Mouse (Mus musculus): ENCODE measurements around the gene Dse. TPM values are rescaled to one million over a fixed set of nuclear protein-coding genes. Genes with fewer than 3 reads are reported as not detected.
A peak's percentile ranks its signal among the peaks of the same experiment; 100 is the strongest.

Dse gene
- polyA plus RNA-seq, 1 experiment from 2014 or later = 44.5 TPM

DNA sequence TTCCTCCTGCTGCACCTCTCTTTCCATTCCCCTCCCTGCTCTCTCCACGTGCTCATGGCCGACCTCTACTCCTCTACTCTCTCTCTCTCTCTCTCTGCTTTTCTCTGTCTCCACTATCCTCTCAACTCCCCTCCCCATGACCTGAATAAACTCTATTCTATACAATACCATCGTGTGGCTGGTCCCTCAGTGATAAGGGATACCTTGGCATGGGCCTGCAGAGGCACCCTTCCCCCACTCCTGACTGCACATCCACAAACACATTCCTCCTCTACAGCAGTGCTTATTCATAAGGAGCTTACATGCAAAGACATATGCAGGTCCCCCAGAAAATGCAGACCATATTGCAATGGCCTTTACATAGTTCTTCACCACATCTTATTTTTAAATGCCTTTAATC lies 16.1 kb upstream of the Dse start:
- no peak for ATAC-seq (ENCODE audit: low FRiP score, low read depth)
- no peak overlapping the region for H3K4me3 ChIP-seq
- no peak overlapping the region for H3K9ac ChIP-seq
- H3K27me3 ChIP-seq = no peaks in the 10 kb centered on the region
- no peaks in the 10 kb centered on the region for H3K36me3 ChIP-seq
- H3K4me1 ChIP-seq = no peaks in the 10 kb centered on the region
- 64% methylated on average over 3 of the region's 3 CpGs for WGBS
- H3K9me3 ChIP-seq = no peaks in the 10 kb centered on the region
- H3K27ac ChIP-seq = no peak overlapping the region
- no peak overlapping the region for H3K4me2 ChIP-seq (replicated peaks)

DNA sequence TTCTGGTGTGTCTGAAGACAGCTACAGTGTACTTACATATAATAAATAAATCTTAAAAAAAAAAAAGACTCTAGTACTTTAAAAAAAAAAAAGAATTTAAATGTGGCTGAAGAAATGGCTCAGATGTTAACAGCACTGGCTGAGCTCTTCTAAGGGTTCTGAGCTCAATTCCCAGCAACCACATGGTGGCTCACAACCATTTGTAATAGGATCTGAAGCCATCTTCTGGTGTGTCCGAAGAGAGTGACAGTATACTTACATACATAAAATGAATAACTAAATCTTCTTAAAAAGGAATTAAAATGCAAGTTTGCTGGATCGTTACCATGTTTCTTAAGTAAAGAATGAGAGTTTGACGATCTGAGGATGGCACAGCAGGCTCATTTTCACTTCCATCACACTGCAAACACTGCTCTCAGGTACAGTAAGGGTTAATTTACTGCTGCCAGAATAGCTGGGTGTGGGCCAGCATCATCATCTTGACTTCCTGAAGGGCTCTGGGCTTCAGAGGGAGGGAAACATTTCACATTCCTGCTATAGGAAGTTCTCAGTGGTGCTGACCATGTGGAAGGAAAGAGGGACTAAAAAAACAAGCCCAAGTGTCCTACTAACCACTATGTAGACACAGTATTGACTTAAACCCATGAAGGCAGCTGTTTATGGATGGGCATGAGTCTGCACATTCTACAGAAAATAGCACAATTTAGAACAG lies 14.6 kb upstream of the Dse start:
- Histone ChIP-seq H3K4me2 (replicated peaks) (no peak overlapping the region), H3K27me3 (no peaks in the 10 kb centered on the region), H3K9ac (no peak overlapping the region), H3K9me3 (no peaks in the 10 kb centered on the region), H3K4me3 (no peak overlapping the region), H3K27ac (no peak overlapping the region), H3K36me3 (no peaks in the 10 kb centered on the region), H3K4me1 (no peaks in the 10 kb centered on the region)
- 62% methylated on average over 3 of the region's 3 CpGs for WGBS
- ATAC-seq (ENCODE audit: low FRiP score, low read depth) = no peak

DNA sequence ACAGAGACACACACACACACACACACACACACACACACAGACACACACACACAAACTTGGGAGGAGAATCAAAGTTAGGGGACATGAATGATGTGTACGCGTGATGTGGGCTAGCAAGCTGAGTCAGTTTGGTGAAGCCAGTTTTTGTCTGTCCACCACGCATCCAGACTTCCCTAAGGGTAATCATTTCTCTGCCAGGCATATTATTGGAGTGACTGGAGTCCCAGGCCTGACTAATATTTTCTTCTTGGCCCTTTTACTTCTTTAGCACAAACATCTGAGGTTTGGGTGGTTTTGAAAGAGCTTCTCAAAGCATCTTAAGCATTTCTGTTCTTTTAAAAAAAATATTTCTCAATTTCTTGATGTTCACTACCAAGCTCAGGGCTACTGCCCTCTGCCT lies 10.7 kb upstream of the Dse start:
- H3K9me3 ChIP-seq = no peaks in the 10 kb centered on the region
- no peak overlapping the region for H3K9ac ChIP-seq
- H3K4me1 ChIP-seq = no peaks in the 10 kb centered on the region
- no peaks in the 10 kb centered on the region for H3K27me3 ChIP-seq
- no peak for ATAC-seq (ENCODE audit: low FRiP score, low read depth)
- H3K4me2 ChIP-seq (replicated peaks) = no peak overlapping the region
- H3K27ac ChIP-seq = no peak overlapping the region
- no peaks in the 10 kb centered on the region for H3K36me3 ChIP-seq
- 90% methylated on average over 3 of the region's 3 CpGs for WGBS
- no peak overlapping the region for H3K4me3 ChIP-seq

DNA sequence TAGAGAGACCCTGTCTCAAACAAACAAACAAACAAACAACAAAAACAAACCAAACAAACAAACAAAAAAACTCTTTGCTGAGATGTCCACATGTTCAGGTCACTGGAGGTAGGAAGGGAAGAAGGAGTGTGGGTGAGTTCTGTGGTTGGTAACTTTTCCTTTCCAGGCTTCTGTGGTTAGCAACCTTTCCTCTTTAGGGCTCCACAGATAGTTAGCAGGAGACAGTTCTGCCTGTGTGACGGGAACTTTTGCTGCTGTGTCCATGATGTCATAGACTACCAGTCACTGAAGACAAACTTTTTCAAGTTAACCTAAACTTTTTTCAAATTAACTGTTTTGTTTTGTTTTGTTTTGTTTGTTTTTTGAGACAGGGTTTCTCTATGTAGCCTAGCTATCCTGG lies 8.2 kb upstream of the Dse start:
- no peak for ATAC-seq (ENCODE audit: low FRiP score, low read depth)
- Histone ChIP-seq H3K27ac (no peak overlapping the region), H3K4me1 (no peaks in the 10 kb centered on the region), H3K9me3 (no peaks in the 10 kb centered on the region), H3K27me3 (no peaks in the 10 kb centered on the region), H3K4me2 (replicated peaks) (no peak overlapping the region), H3K4me3 (no peak overlapping the region), H3K36me3 (no peaks in the 10 kb centered on the region), H3K9ac (no peak overlapping the region)
- 80% methylated on average over 1 of the region's 1 CpGs for WGBS

DNA sequence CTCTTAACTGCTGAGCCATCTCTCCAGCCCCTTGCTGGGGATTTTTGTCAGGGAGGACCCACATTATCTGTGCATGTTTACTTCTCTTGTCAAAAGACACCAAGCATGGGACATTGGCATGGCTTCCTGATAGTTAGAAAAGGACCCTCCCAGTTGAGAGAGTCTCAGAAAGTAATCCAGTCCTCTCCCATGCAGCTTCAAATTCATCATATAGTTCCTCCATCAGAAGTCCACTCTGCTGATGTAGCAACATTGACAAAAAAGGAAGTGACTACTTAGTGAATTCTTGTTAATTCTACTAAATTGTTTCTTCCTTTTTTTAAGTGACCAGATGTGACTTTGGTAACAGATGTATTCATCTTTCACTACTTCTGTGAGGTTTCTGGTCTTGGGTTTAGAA lies 2.4 kb upstream of the Dse start:
- no peak overlapping the region for H3K4me3 ChIP-seq
- no peak for ATAC-seq (ENCODE audit: low FRiP score, low read depth)
- peaks cover 10% of the 10 kb centered on the region for H3K4me1 ChIP-seq
- H3K27ac ChIP-seq = no peak overlapping the region
- no peaks in the 10 kb centered on the region for H3K27me3 ChIP-seq
- H3K9ac ChIP-seq = no peak overlapping the region
- no peaks in the 10 kb centered on the region for H3K36me3 ChIP-seq
- no peaks in the 10 kb centered on the region for H3K9me3 ChIP-seq
- no peak overlapping the region for H3K4me2 ChIP-seq (replicated peaks)

DNA sequence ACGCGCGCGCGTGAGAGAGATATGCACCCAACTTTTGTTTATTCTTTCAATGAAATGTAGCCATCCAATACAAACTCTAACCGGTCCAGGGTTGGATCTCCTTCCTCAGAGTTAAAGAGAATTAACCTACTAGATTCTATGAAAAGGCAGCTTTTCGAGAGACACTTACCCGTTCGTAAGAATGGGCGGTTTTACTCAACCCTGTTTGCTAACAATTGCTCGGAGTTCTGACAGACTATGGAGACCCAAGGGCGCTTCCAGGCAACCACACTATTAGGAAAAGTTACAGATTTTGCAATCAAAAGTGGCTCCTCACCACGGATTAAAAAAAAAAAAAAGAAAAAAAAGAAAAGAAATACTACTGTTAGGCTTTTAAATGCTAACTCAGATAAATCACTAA lies 516 bp upstream of the Dse start:
- Histone ChIP-seq H3K9me3 (no peaks in the 10 kb centered on the region), H3K27ac (peak overlapping the region; percentile 95), H3K36me3 (peaks cover 5% of the 10 kb centered on the region; the same call in 1 of the 2 replicates), H3K27me3 (no peaks in the 10 kb centered on the region), H3K9ac (peak overlapping the region; percentile 89; the same call in 1 of the 2 replicates), H3K4me3 (peak overlapping the region; percentile 67), H3K4me1 (peaks cover 19% of the 10 kb centered on the region), H3K4me2 (replicated peaks) (peak overlapping the region; percentile 73)
- ATAC-seq (ENCODE audit: low FRiP score, low read depth) = no peak
- 6% methylated on average over 13 of the region's 13 CpGs for WGBS

DNA sequence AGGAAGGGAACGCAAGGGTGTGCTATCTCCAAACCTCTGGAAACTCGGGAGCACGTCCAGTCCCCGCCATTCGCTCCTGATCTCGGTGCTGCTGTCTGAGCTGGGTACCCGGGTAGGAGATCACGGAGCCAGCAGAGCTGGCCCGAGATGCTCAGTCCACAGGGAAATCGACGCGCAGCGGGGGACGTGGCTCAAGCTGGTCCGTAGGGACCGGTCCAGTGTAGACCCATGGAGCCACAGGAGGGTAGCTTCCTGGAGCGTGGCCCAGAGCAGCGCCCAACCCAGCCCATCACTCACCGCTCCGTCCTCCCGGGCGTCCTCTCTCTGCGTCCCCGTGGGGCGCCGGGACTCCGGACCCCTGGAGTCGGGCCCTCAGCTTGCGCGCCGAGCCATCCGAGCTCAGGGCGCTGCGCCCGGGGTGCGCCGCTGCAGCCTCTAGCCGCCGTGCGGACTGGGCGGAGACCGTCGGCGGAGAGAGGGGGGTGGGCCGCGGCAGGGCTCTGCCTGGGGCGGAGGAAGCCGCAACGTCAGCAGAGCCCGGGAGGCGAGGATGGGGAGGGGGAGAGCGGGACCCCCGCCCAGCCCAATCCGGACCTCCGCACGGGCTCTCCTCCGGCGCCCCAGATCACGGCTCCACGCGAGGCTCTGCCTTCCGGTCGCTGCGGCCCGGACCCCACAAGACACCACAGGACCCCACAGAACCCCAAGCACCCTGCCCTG lies 572 bp downstream of the Dse start:
- under 1% methylated on average over 63 of the region's 65 CpGs for WGBS

DNA sequence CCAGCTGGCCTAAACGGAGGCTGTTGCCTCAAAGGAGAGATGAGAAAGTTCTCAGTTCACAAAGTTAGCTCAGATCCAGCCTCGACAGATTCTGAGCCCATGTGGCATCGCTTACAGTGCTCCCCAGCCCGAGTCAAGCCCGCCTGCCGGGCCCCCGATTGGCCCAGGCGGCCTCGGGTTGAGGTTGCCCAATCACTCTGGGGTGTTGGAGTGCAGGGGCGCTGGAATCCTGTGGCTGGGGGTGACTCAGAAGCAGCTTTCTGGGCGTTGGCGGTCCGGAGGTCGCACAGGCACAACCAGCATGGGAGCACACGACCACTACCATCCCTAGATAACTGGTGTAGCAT lies 1.1 kb downstream of the Dse start:
- Histone ChIP-seq H3K27me3 (no peaks in the 10 kb centered on the region), H3K4me1 (peaks cover 23% of the 10 kb centered on the region), H3K4me3 (peak overlapping the region; percentile 67), H3K27ac (peak overlapping the region; percentile 95), H3K4me2 (replicated peaks) (peak overlapping the region; percentile 73), H3K36me3 (peaks cover 6% of the 10 kb centered on the region; the same call in 1 of the 2 replicates), H3K9ac (peak overlapping the region; percentile 89), H3K9me3 (no peaks in the 10 kb centered on the region)
- peak; percentile 59 for ATAC-seq (ENCODE audit: low FRiP score, low read depth)
- WGBS = under 1% methylated on average over 15 of the region's 15 CpGs

More for the DNA sequence above, 572 bp downstream of the Dse start:
- Histone ChIP-seq H3K4me1 (peaks cover 23% of the 10 kb centered on the region), H3K27me3 (no peaks in the 10 kb centered on the region), H3K4me2 (replicated peaks) (peak overlapping the region; percentile 73), H3K27ac (peak overlapping the region; percentile 95), H3K9ac (peak overlapping the region; percentile 89), H3K4me3 (peak overlapping the region; percentile 67), H3K36me3 (peaks cover 6% of the 10 kb centered on the region; the same call in 1 of the 2 replicates), H3K9me3 (no peaks in the 10 kb centered on the region)
- ATAC-seq (ENCODE audit: low FRiP score, low read depth) = peak; percentile 96

DNA sequence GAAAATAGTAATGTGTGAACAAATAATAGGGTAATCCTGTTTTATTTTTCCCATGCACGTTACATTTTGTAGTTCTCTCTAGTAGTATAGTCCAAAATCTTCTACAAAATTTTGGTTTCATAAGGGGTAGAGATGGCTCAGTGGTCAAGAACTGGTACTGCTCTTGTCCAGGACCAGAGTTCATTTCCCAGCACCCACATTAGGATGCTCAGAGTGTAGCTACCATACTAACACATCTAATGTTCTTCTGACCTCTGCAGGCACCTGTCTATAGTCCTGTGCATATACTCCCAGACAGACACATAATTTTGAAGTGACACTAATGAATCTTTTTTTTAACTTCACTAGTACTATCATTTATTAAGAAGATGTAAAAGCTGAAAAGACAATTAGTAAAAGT lies 1.7 kb downstream of the Dse start:
- peak overlapping the region; percentile 67 for H3K4me3 ChIP-seq
- ATAC-seq (ENCODE audit: low FRiP score, low read depth) = no peak
- H3K9ac ChIP-seq = no peak overlapping the region
- 91% methylated on average over 1 of the region's 1 CpGs for WGBS
- H3K27ac ChIP-seq = no peak overlapping the region
- H3K36me3 ChIP-seq = peaks cover 6% of the 10 kb centered on the region; the same call in 1 of the 2 replicates
- no peaks in the 10 kb centered on the region for H3K27me3 ChIP-seq
- peak overlapping the region; percentile 73 for H3K4me2 ChIP-seq (replicated peaks)
- no peaks in the 10 kb centered on the region for H3K9me3 ChIP-seq
- H3K4me1 ChIP-seq = peaks cover 23% of the 10 kb centered on the region

DNA sequence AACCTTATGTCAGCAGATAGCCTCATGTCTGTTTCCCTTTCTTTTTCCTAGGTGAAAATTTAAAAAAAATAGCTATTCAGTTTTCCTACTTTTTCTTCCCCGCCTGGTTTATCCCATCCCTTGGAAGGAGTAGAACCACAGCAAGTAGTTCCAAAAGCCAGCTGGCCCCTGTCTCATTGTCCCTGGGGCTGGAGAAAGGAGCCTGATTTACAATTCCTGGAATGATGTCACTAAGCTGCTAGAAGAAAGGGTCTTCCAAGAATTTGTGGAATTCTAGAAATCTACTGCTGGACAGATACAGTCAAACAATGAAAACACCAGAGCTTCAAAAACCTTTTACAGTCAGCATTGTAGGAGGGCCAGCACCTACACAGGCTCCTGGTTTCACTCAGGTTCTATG lies 6.8 kb downstream of the Dse start:
- Histone ChIP-seq H3K36me3 (peaks cover 6% of the 10 kb centered on the region; the same call in 1 of the 2 replicates), H3K27me3 (no peaks in the 10 kb centered on the region), H3K9ac (no peak overlapping the region), H3K9me3 (no peaks in the 10 kb centered on the region), H3K4me2 (replicated peaks) (no peak overlapping the region), H3K4me1 (peaks cover 37% of the 10 kb centered on the region), H3K27ac (no peak overlapping the region), H3K4me3 (no peak overlapping the region)
- 85% methylated on average over 1 of the region's 1 CpGs for WGBS
- no peak for ATAC-seq (ENCODE audit: low FRiP score, low read depth)

DNA sequence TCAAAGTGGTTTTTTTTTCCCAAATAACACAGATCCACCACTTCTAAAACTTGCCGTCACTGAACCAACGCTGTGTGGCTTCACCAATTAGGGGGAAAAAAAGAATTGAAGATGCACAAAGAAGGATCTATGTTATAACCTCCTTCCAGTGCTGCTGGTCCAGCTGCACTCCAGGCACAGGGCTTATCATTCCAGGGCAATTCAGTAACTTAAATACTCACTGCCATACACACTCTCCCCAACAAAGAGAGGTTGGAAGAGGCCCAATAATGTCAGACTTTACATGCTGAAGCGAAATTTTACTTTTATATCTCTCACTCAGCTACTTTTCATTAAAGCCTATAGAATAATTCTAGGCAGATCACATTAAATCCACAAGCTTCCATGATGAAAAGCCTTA lies 8.9 kb downstream of the Dse start:
- Histone ChIP-seq H3K36me3 (peaks cover 6% of the 10 kb centered on the region; the same call in 1 of the 2 replicates), H3K9me3 (no peaks in the 10 kb centered on the region), H3K27me3 (no peaks in the 10 kb centered on the region), H3K4me1 (peaks cover 29% of the 10 kb centered on the region), H3K27ac (no peak overlapping the region), H3K9ac (no peak overlapping the region), H3K4me3 (no peak overlapping the region), H3K4me2 (replicated peaks) (no peak overlapping the region)
- 76% methylated on average over 3 of the region's 3 CpGs for WGBS
- ATAC-seq (ENCODE audit: low FRiP score, low read depth) = no peak

DNA sequence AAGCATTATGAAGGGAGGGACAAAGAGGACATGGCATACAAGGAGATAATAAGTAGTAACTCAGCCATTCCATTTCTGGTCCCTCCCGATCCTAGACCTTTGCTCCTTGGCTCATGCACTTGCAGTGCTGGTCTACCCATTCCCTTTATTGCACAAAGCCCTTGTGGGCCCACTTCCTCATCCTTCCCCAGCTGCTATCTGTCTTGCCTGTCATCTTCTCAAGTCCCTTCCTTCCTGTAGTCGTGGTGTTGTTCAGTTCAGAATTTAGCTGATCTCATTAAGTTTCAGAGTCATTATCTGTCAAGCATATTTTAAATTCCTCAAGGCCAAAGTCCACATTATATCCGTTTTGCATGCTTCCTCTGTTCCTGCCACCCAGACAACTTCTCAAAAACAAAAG lies 9.5 kb downstream of the Dse start:
- WGBS = 61% methylated on average over 3 of the region's 3 CpGs
- H3K4me3 ChIP-seq = no peak overlapping the region
- H3K4me1 ChIP-seq = peaks cover 29% of the 10 kb centered on the region
- H3K9me3 ChIP-seq = no peaks in the 10 kb centered on the region
- no peak overlapping the region for H3K27ac ChIP-seq
- H3K4me2 ChIP-seq (replicated peaks) = no peak overlapping the region
- no peak overlapping the region for H3K9ac ChIP-seq
- peaks cover 1% of the 10 kb centered on the region for H3K36me3 ChIP-seq
- H3K27me3 ChIP-seq = no peaks in the 10 kb centered on the region
- no peak for ATAC-seq (ENCODE audit: low FRiP score, low read depth)

Measured in limb, embryonic 13.5 days (tissue).